Mouse (Mus musculus): ENCODE measurements around the gene Mmab.
A peak's percentile ranks its signal among the peaks of the same experiment; 100 is the strongest.

Gene Mmab

DNA sequence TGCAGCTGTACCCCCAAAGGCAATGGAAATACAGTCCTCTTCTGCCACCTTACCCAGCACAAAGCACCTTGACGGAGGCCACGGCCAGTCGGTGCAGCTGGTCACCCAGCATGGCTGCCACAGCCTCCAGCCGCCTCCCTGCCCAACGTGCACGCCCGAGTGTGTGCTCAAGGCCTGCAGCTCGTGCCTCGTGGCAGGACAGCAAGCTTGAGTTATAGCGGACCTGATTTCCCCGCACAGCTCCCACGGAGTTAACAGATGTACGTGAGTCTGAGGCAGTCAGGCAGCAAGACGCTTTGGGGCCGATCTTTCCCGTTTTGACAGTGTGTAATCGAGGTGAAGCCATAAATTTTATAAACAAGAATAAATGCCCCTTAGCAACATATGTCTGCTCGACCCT, 15.2 kb downstream of the Mmab start:
- no peak for DNase-seq (ENCODE audit: low read depth)

DNA sequence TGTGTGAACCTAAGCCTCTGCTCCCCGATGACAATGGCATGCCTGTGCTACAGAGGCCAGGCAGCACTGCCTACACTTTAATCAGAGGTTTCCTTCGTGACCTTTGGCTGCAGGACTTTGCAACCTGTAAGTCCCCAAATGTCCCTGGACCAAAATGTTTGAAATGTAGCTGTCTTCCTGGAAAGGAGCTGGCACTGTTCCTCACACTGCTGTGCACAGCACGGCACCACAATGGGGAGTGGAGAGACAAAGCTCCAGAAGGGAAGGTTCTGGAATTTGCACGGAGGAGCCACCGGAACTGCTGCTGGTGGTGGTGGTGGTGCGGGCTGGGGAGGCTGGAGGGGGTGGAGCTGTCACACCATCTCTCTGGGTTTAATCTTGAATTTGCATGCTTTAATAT, 17.1 kb downstream of the Mmab start:
- DNase-seq (ENCODE audit: low read depth): no peak

DNA sequence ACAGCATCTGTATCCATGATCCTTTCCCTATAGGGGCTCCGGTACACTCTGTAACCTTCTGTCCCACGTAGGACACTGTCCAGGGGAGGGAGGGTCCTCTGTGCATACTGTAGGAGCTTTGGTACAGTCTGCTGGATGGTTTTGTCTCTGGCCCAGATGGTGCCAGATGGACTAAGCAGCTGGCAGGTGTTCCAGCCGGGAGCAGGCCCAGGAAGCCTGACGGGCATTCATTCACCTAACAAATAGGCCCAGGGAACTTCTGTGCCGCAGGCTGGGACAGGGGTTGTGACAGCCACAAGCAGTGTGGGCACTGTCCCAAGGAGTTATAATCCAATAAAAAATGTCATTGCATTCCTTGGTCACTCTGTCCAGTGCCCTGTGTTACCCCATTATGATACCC, 19.9 kb downstream of the Mmab start:
- no peak for DNase-seq (ENCODE audit: low read depth)

DNA sequence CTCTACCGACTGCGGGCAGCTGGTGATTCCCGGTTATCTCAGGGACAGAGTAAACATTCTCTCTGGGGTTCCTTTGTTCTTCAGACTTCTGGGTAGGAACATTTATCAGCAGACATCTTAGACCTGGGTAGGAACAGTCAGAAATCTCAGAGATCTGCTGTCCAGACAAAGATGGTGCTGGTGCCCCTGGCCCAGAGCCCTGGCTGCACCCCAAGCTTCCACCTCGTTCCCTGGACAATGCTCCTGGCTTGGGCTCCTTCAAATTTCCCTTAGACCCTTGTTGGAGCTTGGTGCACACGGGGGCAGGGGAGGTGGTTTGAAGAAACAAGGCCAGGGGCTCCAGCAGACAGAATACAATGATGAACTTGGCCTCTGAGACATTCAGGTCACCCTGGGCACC, 21.3 kb downstream of the Mmab start:
- no peak for DNase-seq (ENCODE audit: low read depth)

DNA sequence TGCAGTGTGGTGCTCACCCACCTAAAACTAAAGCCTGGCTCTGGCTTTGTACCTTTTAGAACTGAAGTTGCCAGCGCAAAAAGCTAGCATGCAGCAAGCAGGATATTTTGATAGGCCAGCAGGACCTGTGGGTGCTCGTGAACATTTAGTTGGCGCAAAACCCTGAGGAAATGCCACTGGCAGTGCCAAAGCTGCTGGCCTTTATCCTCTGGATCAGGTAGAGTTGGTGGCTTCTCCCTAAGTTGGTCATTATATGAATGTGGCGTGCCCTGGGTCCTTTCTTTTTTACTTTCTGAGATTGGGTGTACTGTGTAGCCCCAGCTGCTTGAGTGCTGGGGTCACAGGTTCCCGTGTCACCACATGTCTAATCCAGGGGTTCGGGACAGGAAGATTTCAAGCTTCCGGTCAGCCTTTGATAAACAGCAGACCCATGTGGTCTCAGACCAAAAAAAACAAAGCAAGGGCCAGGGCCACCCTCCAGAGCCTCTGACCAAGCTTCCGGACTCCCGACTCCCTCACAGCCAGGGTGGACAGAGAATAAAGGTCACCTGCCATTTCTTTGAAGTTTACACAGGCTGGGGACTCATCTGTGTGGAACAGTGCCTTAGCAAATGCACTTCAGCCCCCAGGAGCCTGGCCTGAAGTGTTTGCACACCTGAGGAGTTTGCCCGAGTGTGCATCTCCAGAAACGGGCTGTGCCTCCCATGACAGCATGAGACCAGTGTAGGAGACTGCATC, 22.1 kb downstream of the Mmab start:
- DNase-seq (ENCODE audit: low read depth): no peak

DNA sequence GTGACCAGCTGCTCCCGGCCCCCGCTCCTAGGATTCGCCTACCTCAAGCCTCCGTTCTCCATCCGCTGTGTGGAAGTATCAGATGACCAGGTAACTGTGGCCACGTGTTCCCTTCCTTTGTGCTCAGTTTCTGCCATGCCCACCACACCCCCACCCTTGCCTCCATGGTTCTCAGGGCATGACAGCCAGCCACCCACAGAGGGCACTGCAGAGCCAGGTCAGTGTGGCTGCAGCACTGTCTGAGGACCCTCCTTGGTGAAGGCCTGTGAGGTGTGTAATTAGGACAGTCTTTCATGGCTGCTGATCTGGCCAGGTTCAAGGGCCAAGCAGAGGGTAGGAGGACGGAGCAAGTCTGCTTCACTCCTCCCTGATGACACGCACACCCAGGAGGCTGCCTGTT, 25.3 kb downstream of the Mmab start:
- DNase-seq (ENCODE audit: low read depth): peak; percentile 44

DNA sequence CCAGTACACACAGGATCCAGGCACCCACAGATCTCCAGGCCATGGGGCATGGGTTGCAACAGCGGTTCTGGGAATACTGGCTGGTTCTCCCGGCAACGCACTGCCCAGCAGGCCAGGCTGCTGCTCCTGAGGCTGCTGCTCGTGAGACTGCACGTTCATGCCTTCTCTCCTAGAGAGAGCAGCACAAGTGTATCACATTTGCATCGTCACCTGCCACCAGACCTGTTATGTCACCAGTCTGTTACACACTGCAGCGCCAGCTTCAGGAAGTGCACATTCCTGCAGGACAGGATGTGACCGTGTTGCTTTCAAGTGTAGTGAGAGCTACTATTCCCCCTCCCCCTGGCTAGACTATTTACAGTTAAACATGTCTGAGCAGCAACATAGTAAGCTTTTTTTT, 27.0 kb downstream of the Mmab start:
- no peak for DNase-seq (ENCODE audit: low read depth)

DNA sequence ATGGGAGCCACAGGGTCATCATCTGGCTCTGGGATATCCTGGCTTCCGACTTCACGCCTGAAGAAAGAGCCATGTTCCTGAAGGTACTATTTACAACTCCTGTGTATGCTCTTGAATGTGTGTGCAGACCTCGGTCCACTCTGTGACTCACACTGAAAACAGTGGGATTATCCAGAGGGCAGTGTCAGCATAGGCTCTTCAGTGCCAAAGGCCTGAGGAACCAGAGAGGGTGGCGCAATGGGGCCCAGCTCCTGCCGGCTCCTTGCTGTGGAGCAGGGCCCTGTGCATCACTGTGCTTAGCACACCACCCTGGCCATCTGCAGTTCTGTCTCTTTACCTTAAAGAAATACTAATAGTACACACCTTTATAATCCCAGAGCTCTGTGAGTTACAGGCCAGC, 28.3 kb downstream of the Mmab start:
- DNase-seq (ENCODE audit: low read depth): peak; percentile 79

DNA sequence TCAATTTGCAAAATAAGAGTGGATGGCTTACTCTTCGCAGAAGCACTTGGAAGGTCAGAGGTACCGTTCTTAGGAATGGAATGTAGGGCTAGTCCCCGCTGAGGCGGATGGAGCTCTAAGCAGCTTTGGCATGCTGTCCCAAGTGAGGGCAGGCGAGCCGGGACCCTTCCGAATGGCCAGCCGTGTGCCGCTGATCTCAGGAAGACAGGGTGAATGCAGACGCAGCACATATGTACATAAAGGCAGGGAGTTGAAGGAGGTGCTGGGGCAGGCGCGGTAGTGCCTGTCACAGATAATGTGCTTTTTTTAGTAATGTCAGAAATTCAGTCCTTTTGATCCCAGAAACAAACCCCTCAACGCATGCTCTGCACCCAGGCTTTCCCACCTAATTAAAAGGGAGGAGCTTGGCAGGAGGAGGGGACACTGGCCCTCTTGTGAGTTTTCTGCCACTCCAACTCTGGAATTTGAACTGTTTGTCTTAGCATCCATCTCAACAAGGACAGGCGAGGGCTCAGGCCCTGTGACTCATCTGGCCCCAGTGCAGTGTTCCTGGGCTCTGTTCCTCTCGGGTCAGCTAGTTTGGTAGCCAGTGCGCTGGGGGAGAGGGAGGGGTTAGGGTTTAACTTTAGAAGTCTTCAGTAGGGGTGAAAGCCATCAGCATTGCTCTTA, 30.7 kb downstream of the Mmab start:
- peak; percentile 85 for DNase-seq (ENCODE audit: low read depth)

DNA sequence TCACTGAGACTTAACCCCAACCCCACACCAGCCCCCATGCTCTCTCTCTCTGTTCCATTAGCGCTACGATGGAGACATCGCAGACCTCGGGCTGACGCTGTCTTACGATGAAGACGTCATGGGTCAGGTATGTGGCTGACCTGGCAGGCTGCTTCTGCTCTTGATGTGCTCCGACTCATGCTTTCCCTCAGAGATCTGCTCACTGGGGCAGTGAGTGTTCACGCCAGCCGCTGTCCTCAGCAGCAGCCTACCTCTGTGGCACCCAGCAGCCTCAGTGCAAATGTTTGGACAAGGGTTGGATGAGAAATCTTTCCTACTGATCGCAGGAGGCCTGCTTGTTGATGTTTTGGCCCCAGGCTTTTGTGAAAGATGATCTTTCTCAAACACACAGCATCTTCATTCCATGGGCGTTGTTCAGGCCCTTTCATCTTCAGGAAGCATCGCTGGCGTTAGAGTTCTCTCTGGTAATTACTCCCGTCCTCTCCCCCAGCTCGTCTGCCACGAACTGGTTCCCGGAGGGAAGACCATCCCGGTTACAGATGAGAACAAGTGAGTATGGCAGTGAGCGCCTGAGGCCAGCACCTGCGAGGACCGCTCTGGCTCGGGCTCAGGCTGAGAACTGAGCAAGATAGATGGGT, 31.4 kb downstream of the Mmab start:
- peak; percentile 73 for DNase-seq (ENCODE audit: low read depth)

DNA sequence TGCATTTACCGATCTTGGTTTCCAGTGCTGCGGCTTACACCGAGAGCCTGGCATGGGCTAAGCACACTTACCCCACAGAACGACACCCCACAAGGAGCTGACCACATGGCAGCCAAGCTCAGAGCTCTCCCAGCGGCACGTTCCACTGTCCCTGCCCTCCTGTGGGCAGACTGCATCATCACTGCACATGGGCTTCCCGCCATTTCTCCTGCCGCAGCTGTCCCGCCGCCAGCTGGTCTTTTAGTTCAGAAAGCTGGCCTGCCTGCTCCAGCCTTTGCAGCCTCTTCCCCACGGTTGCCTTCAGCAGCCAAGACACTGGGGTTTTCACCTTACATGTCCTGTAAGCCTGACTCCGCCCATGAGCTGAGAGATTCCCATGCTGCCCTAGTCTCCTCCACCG, 33.4 kb downstream of the Mmab start:
- DNase-seq (ENCODE audit: low read depth): no peak

DNA sequence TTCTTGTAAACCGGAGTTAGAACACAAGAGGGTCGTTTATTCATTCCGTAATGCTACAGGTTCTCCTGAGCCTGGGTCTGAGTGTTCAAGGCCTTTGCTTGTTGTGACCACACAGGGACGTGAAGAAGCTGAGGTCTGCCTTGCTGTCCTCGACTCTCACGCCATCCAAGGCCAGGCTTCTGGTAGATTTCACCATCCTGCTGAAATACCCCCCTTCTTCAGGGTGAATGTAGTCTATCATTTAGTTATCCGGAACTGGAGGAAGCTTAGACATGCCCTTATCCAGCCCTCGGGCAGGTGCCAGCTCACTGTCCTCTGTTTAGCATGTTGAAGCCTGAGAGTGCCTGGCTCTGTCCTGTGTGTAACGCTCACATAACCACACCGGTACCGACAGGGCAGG, 35.0 kb downstream of the Mmab start:
- DNase-seq (ENCODE audit: low read depth): no peak

DNA sequence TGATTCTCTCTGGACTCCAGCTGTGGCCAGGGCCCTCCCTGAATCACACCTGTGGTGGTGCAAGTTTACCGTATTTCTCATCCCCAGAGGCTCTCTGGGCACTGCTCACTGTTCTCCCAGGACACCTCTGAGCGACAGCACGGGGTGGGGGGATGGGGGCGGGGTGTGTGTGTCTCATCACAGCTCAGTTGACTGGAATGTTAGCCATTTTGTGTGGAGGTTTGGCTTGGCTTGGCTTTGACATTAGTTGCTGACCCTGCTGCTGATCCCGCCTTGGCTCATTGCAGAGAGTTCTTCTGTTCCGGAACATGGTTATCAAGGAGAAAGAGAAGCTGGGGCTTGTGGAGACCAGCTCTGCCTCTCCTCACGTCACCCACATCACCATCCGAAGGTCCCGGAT, 36.0 kb downstream of the Mmab start:
- peak; percentile 83 for DNase-seq (ENCODE audit: low read depth)

DNA sequence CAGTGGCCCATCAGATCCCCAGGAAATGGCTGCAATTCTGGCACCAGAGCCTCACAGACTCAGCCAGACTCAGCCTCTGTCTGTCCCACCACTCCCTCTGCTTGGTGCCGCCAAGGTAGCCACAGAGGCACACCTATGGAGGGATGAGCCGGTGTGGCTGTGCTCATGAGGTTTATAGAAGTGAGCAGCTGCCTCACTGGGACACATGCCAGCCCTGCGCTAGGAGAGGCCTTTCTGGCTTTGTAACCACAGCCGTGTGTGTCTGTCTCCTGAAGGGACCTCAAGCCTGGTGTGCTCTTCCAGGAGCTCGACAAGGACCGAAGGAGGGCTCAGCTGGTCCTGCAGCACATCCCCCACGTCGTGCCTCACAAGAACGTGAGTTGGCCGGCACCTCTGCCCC, 36.6 kb downstream of the Mmab start:
- peak; percentile 76 for DNase-seq (ENCODE audit: low read depth)

DNA sequence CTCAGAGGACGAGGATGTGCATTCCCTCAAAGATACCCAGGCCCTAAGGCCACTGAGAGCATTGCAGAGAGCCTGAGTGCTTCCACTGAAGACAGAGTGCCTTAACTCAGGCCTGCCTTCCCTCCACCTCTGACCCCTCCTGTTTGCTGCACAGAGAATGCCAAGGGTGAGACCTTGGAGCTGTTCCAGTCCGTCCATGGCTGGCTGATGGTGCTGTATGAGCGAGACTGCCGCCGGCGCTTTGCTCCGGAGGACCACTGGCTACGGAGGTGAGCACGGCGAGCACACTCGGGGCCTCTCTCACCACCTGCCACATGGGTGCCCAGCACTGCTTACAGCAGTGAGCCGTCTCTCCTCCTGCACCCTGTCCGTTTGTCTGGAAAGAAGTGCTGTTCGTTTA, 37.3 kb downstream of the Mmab start:
- DNase-seq (ENCODE audit: low read depth): peak; percentile 24

DNA sequence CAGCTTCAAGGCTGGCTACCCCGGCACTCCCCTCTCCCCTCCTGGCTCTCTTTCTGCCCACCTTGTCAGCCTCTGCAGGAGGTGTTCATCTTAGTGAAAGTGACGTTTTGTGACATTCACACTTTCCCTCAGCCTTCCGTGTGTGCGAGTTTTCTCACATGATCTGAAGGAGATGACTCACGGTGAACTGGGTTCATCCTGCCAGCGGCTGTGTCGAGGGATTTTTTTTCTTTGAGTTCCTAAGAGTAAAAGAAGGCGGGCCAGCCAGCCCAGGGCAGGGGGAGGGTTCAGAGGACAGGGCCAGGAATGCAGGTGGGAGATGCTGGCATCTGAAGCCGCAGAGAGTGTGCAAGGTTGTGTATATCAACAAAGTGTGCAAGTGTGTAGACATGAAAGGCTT, 50.7 kb downstream of the Mmab start:
- peak; percentile 49 for DNase-seq (ENCODE audit: low read depth)

DNA sequence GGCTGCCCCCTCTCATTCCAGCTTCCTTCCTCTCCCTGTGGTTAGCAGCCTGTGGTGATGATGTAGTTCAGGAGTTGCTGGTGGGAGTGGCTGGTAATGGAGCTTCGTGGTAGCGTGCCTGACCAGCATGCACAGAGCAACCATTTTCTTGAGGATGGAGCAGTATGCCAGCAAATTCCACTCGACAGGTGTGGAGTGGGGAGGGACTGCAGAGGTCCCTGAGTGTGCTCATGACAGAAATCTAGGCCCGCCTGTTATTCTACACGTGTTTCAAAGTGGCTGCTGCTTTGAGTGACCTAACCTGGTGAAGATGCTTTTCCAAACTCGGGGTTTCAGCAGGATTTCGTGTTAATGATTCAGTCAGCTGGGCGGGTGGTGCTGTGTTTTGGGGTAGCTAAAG, 59.4 kb downstream of the Mmab start:
- DNase-seq (ENCODE audit: low read depth): no peak

DNA sequence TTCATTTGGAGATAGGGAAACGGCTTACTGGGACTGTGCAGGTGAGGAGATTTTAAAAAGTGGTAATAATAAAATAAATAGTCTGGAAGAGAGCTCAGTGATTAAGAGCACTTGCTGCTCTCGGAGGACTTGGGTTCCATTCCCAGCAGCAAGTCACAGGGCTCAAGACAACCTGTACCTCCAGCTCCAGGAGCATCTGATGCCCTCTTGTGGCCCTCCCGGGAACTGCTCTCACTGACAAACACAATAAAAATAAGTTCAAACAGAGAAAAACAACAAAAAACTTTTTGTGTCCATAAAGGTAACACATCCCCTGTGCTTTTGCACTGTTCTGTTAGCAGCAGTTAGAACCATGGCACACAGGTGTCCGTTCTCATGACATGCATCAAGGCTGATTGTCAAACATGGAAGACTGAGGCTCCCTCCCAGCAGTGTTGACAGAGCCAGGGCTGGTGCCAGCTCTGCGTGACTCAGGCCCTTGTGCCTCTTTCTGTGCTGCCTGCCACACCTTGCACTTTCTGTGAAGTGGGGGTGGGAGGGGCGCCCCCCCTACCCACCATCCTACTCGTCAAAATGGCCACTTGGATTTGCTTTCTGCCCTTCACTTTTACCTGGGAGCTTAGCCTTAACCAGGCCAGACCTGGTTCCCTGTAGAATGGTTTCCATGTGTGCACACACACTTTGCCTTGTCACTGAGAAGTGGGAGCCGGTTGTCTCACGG, 60.5 kb downstream of the Mmab start:
- DNase-seq (ENCODE audit: low read depth): peak; percentile 71
